Mouse (Mus musculus) intestine, postnatal 0 days (tissue): Measurements from ENCODE around the gene Slc16a5. TPM values are rescaled to one million over a fixed set of nuclear protein-coding genes. Genes with fewer than 3 reads are reported as not detected.
"Not testable (repeated sequence)": the region's sequence is repeated elsewhere in the genome, so short reads cannot be mapped to it uniquely, and the experiment has no call there.

Experiments used
- ATAC-seq: fragments of 200-750 bp; cut with Nextera tagmentation; 2 replicates; pipeline ENCODE4 v1.8.0; 2017; ENCODE audit warnings: mild to moderate bottlenecking, moderate TSS enrichment, moderate library complexity
- H3K27ac ChIP-seq: fragments of 300-500 bp; sonication (generic); 2 replicates; pipeline ENCODE4 v1.5.1; 2014; ENCODE audit warnings: mild to moderate bottlenecking, low read depth, low read length, moderate library complexity
- H3K27me3 ChIP-seq: fragments of 300-500 bp; sonication (generic); replicated peaks from 2 replicates; pipeline ENCODE4 v1.6.1; 2014; ENCODE audit warnings: low read length, mixed read lengths; ENCODE audit not compliant: control insufficient read depth, insufficient read depth
- H3K36me3 ChIP-seq: fragments of 300-500 bp; sonication (generic); 2 replicates; pipeline ENCODE4 v1.6.1; 2014; ENCODE audit warnings: mild to moderate bottlenecking, moderate library complexity; ENCODE audit not compliant: control insufficient read depth, insufficient read depth
- H3K4me1 ChIP-seq: fragments of 300-500 bp; sonication (generic); replicated peaks from 2 replicates; pipeline ENCODE4 v1.6.1; 2014; ENCODE audit warnings: antibody characterized with exemption, low read length, mixed read lengths; ENCODE audit not compliant: control insufficient read depth, insufficient read depth
- H3K4me2 ChIP-seq: fragments of 300-500 bp; sonication (generic); replicated peaks from 2 replicates; pipeline ENCODE4 v1.6.1; 2014; ENCODE audit warnings: low read depth, mild to moderate bottlenecking, moderate library complexity
- H3K4me3 ChIP-seq: fragments of 300-500 bp; sonication (generic); 2 replicates; pipeline ENCODE4 v1.5.1; 2014; ENCODE audit warnings: low read depth, low read length
- H3K9ac ChIP-seq: fragments of 300-500 bp; sonication (generic); 2 replicates; pipeline ENCODE4 v1.6.1; 2014; ENCODE audit warnings: mild to moderate bottlenecking, low read depth, low read length
- H3K9me3 ChIP-seq: fragments of 300-500 bp; sonication (generic); 2 replicates; pipeline ENCODE4 v1.6.1; 2016; ENCODE audit warnings: mixed run types; ENCODE audit not compliant: control insufficient read depth
- CTCF ChIP-seq: sonication (generic); IDR thresholded peaks from 2 replicates; pipeline ENCODE4 v1.5.1; 2016; ENCODE audit warnings: low read depth, mild to moderate bottlenecking, control low read depth, antibody characterized with exemption, moderate library complexity
- WGBS: fragments of 180-500 bp; shearing (Covaris S2); extraction: QIAGEN DNeasy Blood & Tissue Kit; methylation state at CpG from one replicate; pipeline ENCODE4 v1.1.7; 2014; 5-methylcytosine and 5-hydroxymethylcytosine counted together
- polyA plus RNA-seq: library from polyadenylated mRNA; unstranded; fragments of >200 nt; fragmentation: Nextera tagmentation; extraction: Ambion mirVana; gene quantifications from 2 replicates; pipeline ENCODE4 v1.2.1, GENCODE M21; 2015

Gene Slc16a5
- polyA plus RNA-seq, 1 experiment from 2014 or later, result 3.0 TPM

- Histone ChIP-seq H3K4me3 (no peak overlapping the region), H3K27ac (no peak overlapping the region), H3K9ac (no peak overlapping the region), H3K36me3 (no peaks in the 10 kb centered on the region), H3K9me3 (no peaks in the 10 kb centered on the region), H3K4me1 (0 out of 2 replicates have a peak, but pooled peaks cover 6% of the 10 kb centered on the region), H3K27me3 (no peaks in the 10 kb centered on the region), H3K4me2 (no peak overlapping the region)
- no peak for TF ChIP-seq CTCF
- ATAC-seq, result no peak
- WGBS, result 84% methylated on average over 7 of the region's 7 CpGs
Measured at GRCm38 (mm10) chr11:115472183-115472582, 9.9 kb downstream of the Slc16a5 start.

DNA sequence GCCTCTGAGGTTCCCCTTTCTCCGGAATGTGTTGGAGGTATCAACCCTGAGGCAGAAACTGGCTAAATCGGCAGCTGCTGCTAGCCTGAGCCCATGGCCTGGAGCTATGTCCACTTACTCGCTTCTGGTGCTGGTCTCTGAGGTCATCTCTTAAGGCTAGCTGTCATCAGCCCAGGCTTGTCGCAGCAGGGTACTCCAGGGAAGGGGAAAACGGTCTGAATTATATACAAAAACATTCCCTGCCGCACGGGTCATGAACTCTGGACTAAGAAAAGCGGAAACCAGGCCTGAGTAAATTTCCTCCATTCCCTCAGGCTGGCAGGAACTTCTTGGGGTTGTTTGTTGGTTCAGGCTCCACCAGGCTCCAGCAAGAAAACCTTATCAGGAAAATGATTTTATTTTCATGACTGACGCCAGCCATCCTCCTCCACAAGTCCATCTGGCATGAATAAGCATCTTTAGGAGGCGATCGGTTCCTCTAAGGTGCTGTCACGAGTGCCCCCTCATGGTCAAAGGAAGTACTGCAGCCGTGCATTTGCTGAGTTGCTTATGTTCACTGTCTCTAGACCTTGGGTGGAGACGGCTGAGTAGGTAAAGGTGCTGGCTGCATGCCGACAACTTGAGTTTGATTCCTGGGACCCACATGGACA lies 11.5 kb downstream of the Slc16a5 start:
- TF ChIP-seq CTCF, result peak; percentile 98
- H3K4me1 ChIP-seq, result 0 out of 2 replicates have a peak, but pooled peaks cover 6% of the 10 kb centered on the region
- no peaks in the 10 kb centered on the region for H3K9me3 ChIP-seq
- no peaks in the 10 kb centered on the region for H3K27me3 ChIP-seq
- H3K4me3 ChIP-seq, result no peak overlapping the region
- H3K4me2 ChIP-seq, result peak overlapping the region; percentile 6; the same call in 1 of the 2 replicates
- 24% methylated on average over 15 of the region's 15 CpGs for WGBS
- H3K9ac ChIP-seq, result no peak overlapping the region
- H3K36me3 ChIP-seq, result no peaks in the 10 kb centered on the region
- peak; percentile 51 for ATAC-seq
- no peak overlapping the region; the same call in 1 of the 2 replicates for H3K27ac ChIP-seq

DNA sequence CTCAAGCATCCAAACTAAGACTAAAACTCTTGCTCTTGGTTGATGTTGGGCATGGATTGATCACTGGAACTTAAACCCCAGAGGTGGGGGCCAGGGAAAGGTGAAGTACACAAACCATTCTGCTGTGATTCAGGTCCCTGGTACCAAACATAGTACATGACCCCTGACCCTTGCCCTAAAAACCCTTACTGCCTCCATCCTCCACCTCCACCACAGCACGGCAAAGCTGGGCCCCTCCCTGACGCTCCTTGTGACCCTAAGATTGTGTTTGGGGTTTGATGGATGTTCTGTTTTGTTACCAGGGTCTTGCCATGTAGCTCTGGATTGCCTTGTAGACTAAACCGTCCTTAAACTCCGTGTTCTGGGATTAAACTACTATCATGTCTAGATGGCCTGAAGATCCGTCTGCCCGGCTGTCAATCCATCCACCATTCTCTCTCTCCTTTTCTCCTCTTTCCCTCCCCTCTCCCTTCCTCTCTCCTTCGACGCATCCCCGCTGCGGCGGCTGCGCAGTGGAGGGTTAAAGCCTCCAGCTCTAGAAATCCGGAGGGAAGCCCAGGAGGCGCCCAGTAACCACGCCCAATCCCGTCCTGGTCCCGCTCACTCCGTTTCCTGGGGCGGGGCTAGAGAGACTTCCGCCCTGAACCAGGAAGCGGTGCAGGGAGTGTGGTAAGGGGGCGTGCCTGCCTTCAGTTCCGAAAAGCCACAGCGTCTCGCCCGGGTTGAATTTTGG lies 12.9 kb downstream of the Slc16a5 start, which contains the start of gene Armc7:
Gene Armc7, plus strand, starts transcription at position 643 of the 733 bp plus-strand sequence.
- ATAC-seq, result peak; percentile 92
- WGBS, result under 1% methylated on average over 26 of the region's 26 CpGs
- peaks cover 8% of the 10 kb centered on the region; the same call in 1 of the 2 replicates for H3K36me3 ChIP-seq
- no peaks in the 10 kb centered on the region for H3K27me3 ChIP-seq
- no peak for TF ChIP-seq CTCF
- H3K27ac ChIP-seq, result peak within 1 kb of the TSS; percentile 31; the same call in 1 of the 2 replicates
- peak within 1 kb of the TSS; percentile 89 for H3K4me2 ChIP-seq
- H3K4me3 ChIP-seq, result peak within 1 kb of the TSS; percentile 79
- no peaks in the 10 kb centered on the region for H3K9me3 ChIP-seq
- H3K9ac ChIP-seq, result peak within 1 kb of the TSS; percentile 81
- H3K4me1 ChIP-seq, result 0 out of 2 replicates have a peak, but pooled peaks cover 6% of the 10 kb centered on the region

- no peaks in the 10 kb centered on the region for H3K9me3 ChIP-seq
- ATAC-seq, result peak; percentile 31
Measured at GRCm38 (mm10) chr11:115475758-115476237, 13.5 kb downstream of the Slc16a5 start.

DNA sequence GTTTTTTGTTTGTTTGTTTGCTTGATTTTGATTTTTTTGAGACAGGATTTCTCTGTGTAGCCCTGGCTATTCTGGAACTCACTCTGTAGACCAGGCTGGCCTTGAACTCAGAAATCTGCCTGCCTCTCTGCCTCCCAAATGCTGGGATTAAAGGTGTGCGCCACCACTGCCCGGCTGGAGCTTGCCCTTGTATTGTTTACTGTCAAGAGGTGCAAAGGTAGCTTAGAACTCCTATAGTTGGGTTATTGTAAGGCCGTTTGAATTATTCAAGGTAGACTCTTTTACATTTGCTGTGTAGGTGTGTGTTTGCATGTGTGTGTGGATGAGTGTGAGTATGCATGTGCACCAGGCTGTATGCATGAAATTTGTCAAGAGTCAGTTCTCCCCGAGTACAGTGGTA lies 14.4 kb downstream of the Slc16a5 start:
- not testable (repeated sequence) for H3K27ac ChIP-seq, H3K4me1 ChIP-seq, ATAC-seq, H3K27me3 ChIP-seq, H3K9me3 ChIP-seq, H3K9ac ChIP-seq
- H3K4me2 ChIP-seq, result peak overlapping the region; percentile 89
- peaks cover 11% of the 10 kb centered on the region; the same call in 1 of the 2 replicates for H3K36me3 ChIP-seq
- 67% methylated on average over 4 of the region's 4 CpGs for WGBS
- peak overlapping the region; percentile 79; the same call in 1 of the 2 replicates for H3K4me3 ChIP-seq

More at GRCm38 (mm10) chr11:115475758-115476237, 13.5 kb downstream of the Slc16a5 start:
- peak overlapping the region; percentile 79 for H3K4me3 ChIP-seq
- WGBS, result 3% methylated on average over 28 of the region's 28 CpGs
- no peak; the same call in 1 of the 2 replicates for TF ChIP-seq CTCF
- H3K4me1 ChIP-seq, result 0 out of 2 replicates have a peak, but pooled peaks cover 6% of the 10 kb centered on the region
- H3K27me3 ChIP-seq, result no peaks in the 10 kb centered on the region
- H3K9ac ChIP-seq, result peak overlapping the region; percentile 81
- peaks cover 11% of the 10 kb centered on the region; the same call in 1 of the 2 replicates for H3K36me3 ChIP-seq
- H3K4me2 ChIP-seq, result peak overlapping the region; percentile 89
- H3K27ac ChIP-seq, result peak overlapping the region; percentile 31; the same call in 1 of the 2 replicates

DNA sequence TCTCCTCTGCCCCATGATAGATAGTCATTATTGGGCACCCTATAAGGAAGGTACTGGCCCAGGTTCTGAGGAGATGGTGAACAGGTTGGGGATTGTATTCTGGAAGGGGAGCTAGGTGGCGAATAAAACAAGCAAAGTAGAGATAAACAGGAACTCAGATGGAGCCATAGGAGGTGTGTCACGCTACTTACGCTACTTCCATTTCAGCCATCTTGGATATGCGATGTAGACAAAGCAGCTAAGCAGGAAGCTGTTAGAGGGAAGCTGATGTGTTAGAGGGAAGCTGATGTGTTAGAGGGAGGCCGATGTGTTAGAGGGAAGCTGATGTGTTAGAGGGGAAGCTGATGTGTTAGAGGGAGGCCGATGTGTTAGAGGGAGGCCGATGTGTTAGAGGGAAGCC lies 15.1 kb downstream of the Slc16a5 start:
- H3K9ac ChIP-seq, ATAC-seq, H3K4me1 ChIP-seq, H3K4me2 ChIP-seq, H3K27ac ChIP-seq, H3K27me3 ChIP-seq, H3K9me3 ChIP-seq, H3K4me3 ChIP-seq: not testable (repeated sequence)
- H3K36me3 ChIP-seq, result peaks cover 11% of the 10 kb centered on the region; the same call in 1 of the 2 replicates
- WGBS, result 81% methylated on average over 7 of the region's 7 CpGs
